Mouse (Mus musculus) stomach, embryonic 16.5 days (tissue): ENCODE measurements at regions not wholly inside any gene's neighbourhood (a gene's known extent, or its start where the extent isn't known, plus 50 kb on each side); places are given as distances from the start of the nearest gene placed in this dataset.
"Not testable (repeated sequence)": the region's sequence is repeated elsewhere in the genome, so short reads cannot be mapped to it uniquely, and the experiment has no call there.

Source experiments
- ATAC-seq: fragments of 200-750 bp; cut with Nextera tagmentation; 2 replicates; pipeline ENCODE4 v1.8.0; 2017; ENCODE audit warnings: moderate number of reproducible peaks, moderate TSS enrichment; ENCODE audit not compliant: insufficient read depth, low FRiP score
- H3K27ac ChIP-seq: fragments of 300-500 bp; sonication (generic); 2 replicates; pipeline ENCODE4 v1.5.1; 2014; ENCODE audit warnings: low read length
- H3K27me3 ChIP-seq: fragments of 300-500 bp; sonication (generic); 2 replicates; pipeline ENCODE4 v1.6.1; 2014; ENCODE audit warnings: low read length, control low read depth, mixed read lengths; ENCODE audit not compliant: control insufficient read depth, insufficient read depth
- H3K36me3 ChIP-seq: fragments of 300-500 bp; sonication (generic); 2 replicates; pipeline ENCODE4 v1.6.1; 2014; ENCODE audit warnings: low read length; ENCODE audit not compliant: control insufficient read depth, insufficient read depth
- H3K4me1 ChIP-seq: fragments of 300-500 bp; sonication (generic); 2 replicates; pipeline ENCODE4 v1.6.1; 2014; ENCODE audit warnings: low read length, control low read depth, mixed read lengths; ENCODE audit not compliant: control insufficient read depth, insufficient read depth
- H3K4me2 ChIP-seq: fragments of 300-500 bp; sonication (generic); 2 replicates; pipeline ENCODE4 v1.6.1; 2014; ENCODE audit warnings: low read depth, low read length, mixed read lengths
- H3K4me3 ChIP-seq: fragments of 300-500 bp; sonication (generic); replicated peaks from 2 replicates; pipeline ENCODE4 v1.5.1; 2014; ENCODE audit warnings: mild to moderate bottlenecking, low read length
- H3K9ac ChIP-seq: fragments of 300-500 bp; sonication (generic); 2 replicates; pipeline ENCODE4 v1.6.1; 2014; ENCODE audit warnings: low read length
- H3K9me3 ChIP-seq: fragments of 300-500 bp; sonication (generic); replicated peaks from 2 replicates; pipeline ENCODE4 v1.6.1; 2016; ENCODE audit warnings: low read length, control low read depth; ENCODE audit not compliant: control insufficient read depth
- WGBS: fragments of 180-500 bp; shearing (Covaris S2); extraction: QIAGEN DNeasy Blood & Tissue Kit; methylation state at CpG from one replicate; pipeline ENCODE4 v1.1.7; 2014; 5-methylcytosine and 5-hydroxymethylcytosine counted together

DNA sequence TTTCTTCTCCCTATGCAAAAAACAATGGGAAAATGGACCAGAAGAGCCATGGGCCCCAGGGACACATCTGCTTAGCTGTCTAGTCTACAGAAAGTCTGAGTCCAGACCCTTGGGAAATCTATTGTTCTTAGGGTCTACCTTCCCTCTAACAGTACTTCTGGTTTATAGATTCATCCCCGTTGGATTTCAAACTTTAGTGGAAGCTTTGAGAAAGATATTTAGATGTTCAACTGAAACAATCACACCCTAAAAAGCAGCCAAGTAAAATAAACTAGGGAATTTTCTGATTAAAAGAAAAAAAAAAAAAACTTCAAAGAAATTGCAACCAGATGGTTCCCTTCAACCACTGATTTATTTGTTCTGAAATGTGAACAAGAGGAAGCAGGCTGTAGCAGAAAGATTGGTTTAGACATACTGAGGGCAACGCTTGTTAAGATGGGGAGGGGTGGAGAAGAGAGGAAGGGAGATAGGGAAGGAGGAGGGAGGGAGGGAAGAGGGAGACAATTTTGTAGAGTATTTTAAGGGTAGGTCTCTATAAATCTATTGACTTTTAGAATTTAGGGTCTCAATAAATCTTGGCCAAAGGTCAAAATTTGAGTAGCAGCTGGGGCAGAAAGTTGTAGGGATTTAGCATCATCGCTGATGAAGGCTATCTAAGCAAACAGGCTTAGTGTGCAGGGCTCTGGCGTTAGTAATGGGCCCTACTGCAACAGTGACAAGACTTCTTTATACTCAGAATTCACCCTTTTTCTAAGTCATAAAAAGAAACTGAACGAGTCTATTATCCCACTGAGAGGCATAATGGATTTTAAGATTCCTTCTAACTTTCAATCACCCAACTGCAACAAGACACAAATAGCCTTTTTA is 132.3 kb upstream of the Supt20 start:
- no peaks in the 10 kb centered on the region for H3K9me3 ChIP-seq
- ATAC-seq: no peak
- H3K9ac ChIP-seq: no peak overlapping the region
- H3K36me3 ChIP-seq: no peaks in the 10 kb centered on the region
- H3K27me3 ChIP-seq: no peaks in the 10 kb centered on the region
- no peak overlapping the region for H3K4me3 ChIP-seq
- WGBS: 37% methylated on average over 5 of the region's 5 CpGs
- no peak overlapping the region for H3K4me2 ChIP-seq
- H3K4me1 ChIP-seq: no peaks in the 10 kb centered on the region
- H3K27ac ChIP-seq: no peak overlapping the region; the same call in 1 of the 2 replicates

DNA sequence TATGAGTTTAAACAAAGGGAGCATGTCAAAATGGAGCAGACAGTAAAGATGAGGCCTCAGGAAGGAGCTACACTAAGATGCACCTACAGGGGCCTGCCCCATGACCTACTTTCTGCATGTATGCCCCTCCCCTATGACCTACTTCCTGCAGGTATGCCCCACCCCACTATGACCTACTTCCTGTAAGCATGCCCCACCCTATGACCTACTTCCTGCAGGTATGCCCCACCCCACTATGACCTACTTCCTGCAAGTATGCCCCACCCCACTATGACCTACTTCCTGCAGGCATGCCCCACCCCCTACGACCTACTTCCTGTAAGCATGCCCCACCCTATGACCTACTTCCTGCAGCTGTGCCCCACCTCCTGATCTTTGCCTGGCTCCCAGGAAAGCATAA is 125.3 kb upstream of the Supt20 start:
- H3K4me1 ChIP-seq: no peaks in the 10 kb centered on the region
- no peak overlapping the region for H3K4me2 ChIP-seq
- no peak overlapping the region for H3K27ac ChIP-seq
- 88% methylated on average over 1 of the region's 1 CpGs for WGBS
- no peaks in the 10 kb centered on the region for H3K9me3 ChIP-seq
- ATAC-seq: no peak
- H3K4me3 ChIP-seq: no peak overlapping the region
- H3K9ac ChIP-seq: no peak overlapping the region
- H3K27me3 ChIP-seq: no peaks in the 10 kb centered on the region
- no peaks in the 10 kb centered on the region for H3K36me3 ChIP-seq

GRCm38 (mm10) chr3:54568096-54568495 is 124.5 kb upstream of the Supt20 start:
- Histone ChIP-seq H3K36me3 (no peaks in the 10 kb centered on the region), H3K27me3 (no peaks in the 10 kb centered on the region), H3K4me3 (no peak overlapping the region), H3K4me1 (no peaks in the 10 kb centered on the region), H3K9ac (no peak overlapping the region), H3K27ac (no peak overlapping the region), H3K4me2 (no peak overlapping the region), H3K9me3 (no peaks in the 10 kb centered on the region)
- 83% methylated on average over 5 of the region's 5 CpGs for WGBS
- no peak for ATAC-seq

DNA sequence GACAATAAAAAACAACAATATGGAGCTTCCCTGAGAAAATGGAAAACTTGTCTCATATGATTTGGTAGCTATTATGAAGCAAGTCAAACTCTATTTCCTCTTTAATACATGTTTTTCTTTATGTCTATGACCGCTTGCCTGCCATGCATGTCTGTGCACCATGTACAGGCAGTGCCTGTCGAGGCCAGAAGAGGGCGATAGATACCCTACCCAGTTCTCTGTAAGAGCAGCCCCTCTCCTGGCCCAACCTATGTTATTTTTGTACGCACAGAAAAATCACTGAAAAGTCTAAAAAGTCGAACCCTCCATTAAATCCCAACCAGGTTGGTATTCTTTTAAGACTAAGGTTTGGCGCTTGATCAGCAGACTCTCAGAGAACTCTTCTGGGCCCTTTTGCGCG is 122.1 kb upstream of the Supt20 start:
- H3K4me1 ChIP-seq: no peaks in the 10 kb centered on the region
- H3K27ac ChIP-seq: no peak overlapping the region
- H3K4me2 ChIP-seq: no peak overlapping the region
- H3K27me3 ChIP-seq: no peaks in the 10 kb centered on the region
- ATAC-seq: no peak
- H3K4me3 ChIP-seq: no peak overlapping the region
- H3K36me3 ChIP-seq: no peaks in the 10 kb centered on the region
- no peaks in the 10 kb centered on the region for H3K9me3 ChIP-seq
- H3K9ac ChIP-seq: no peak overlapping the region
- 85% methylated on average over 8 of the region's 8 CpGs for WGBS

DNA sequence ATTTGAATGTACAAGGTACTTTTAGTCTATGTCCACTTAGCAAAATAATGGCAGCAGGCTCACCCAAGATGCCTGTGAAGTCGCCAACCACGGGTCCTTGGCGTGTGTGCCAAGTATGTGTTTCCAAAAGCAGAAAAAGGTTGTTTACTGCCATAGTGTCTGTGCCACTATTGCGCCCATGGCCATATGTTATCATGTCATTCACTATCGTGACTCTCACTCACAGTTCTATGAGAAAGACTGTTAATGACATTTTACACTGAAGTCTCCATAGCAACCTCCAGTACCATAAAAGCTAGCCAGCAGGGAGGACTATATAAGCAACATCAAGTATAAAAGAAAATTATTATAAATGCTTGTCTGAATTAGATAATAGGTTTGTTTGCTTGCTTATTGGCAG is 114.8 kb upstream of the Supt20 start:
- ATAC-seq: no peak
- Histone ChIP-seq H3K27me3 (no peaks in the 10 kb centered on the region), H3K27ac (no peak overlapping the region), H3K4me3 (no peak overlapping the region), H3K4me2 (no peak overlapping the region), H3K4me1 (no peaks in the 10 kb centered on the region), H3K9me3 (no peaks in the 10 kb centered on the region), H3K9ac (no peak overlapping the region), H3K36me3 (no peaks in the 10 kb centered on the region)
- WGBS: 92% methylated on average over 5 of the region's 5 CpGs

- no peak overlapping the region for H3K4me3 ChIP-seq
- no peak overlapping the region for H3K9ac ChIP-seq
- H3K4me2 ChIP-seq: no peak overlapping the region
- H3K9me3 ChIP-seq: no peaks in the 10 kb centered on the region
- ATAC-seq: no peak
- no peak overlapping the region for H3K27ac ChIP-seq
- H3K36me3 ChIP-seq: no peaks in the 10 kb centered on the region
- H3K4me1 ChIP-seq: no peaks in the 10 kb centered on the region
- WGBS: 92% methylated on average over 2 of the region's 2 CpGs
- no peaks in the 10 kb centered on the region for H3K27me3 ChIP-seq
Observed at GRCm38 (mm10) chr3:54579425-54579824, 113.2 kb upstream of the Supt20 start.

DNA sequence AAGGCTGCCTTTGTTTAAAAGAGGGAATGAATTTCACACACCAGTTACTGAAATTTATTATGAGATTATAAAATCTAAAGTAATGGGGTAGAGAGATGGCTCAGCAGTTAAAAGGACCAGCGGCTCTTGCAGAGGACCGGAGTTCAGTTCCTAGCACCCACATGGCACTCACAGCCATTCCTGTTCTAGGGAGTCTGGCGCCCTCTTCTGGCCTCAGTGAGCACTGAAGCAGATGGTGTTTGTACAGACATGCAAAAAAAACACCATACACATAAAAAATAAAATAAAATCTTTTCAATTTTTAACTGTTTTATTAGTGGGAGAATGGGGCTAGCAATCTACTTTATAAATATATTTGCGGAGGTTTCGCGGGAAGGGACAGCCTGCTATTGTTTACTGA is 112.3 kb upstream of the Supt20 start:
- H3K27me3 ChIP-seq: no peaks in the 10 kb centered on the region
- no peaks in the 10 kb centered on the region for H3K4me1 ChIP-seq
- H3K4me3 ChIP-seq: no peak overlapping the region
- no peak overlapping the region for H3K9ac ChIP-seq
- WGBS: 91% methylated on average over 6 of the region's 6 CpGs
- no peak for ATAC-seq
- H3K36me3 ChIP-seq: no peaks in the 10 kb centered on the region
- H3K9me3 ChIP-seq: no peaks in the 10 kb centered on the region
- no peak overlapping the region for H3K4me2 ChIP-seq
- no peak overlapping the region for H3K27ac ChIP-seq

GRCm38 (mm10) chr3:54585781-54586180 is 106.8 kb upstream of the Supt20 start:
- H3K4me2 ChIP-seq, H3K27ac ChIP-seq, H3K9ac ChIP-seq, H3K27me3 ChIP-seq, H3K9me3 ChIP-seq, H3K4me3 ChIP-seq, H3K36me3 ChIP-seq, H3K4me1 ChIP-seq, ATAC-seq: not testable (repeated sequence)
- 85% methylated on average over 9 of the region's 10 CpGs for WGBS

DNA sequence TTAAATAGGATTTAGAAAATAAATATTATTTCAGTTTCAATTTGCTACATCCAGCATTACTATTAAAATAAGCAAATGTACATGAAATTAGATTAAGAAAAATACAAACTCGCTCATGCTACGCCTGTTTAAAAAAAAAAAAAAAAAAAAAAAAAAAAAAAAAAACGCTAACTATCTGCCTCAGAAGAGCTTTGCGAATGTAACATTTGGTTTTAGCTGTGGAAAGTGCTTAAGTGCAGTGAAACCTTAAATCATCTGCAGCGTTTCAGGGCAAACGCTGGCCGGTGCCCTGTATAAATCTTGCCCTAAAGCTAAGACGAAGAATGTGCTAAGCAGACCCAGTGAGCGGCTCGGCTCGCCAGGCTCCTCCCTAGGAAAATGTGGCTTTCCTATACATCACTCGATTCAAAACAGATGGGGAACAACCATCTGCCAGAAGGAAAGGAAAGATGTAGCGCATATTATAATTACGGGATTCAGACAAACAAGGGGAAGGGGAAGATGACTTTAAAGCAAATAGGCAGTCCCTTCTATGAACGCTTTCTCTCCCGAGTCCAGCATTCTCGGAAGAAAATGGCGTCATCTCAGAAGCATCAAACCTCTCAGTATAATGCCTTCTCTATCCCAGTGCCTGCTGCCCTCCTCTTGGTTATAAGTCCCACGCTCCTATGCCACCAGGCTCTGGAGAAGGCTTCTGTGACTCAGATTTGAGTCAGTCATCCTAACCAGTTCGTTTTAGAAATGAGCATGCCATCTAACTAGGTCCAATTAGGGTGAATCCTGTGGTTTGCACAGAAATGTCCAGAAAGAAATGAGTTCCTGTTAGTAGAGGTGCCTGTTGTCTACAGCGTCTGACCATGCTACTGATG is 105.2 kb upstream of the Supt20 start:
- H3K27me3 ChIP-seq: no peaks in the 10 kb centered on the region
- no peaks in the 10 kb centered on the region for H3K4me1 ChIP-seq
- peak overlapping the region; percentile 45 for H3K4me2 ChIP-seq
- H3K36me3 ChIP-seq: no peaks in the 10 kb centered on the region
- 48% methylated on average over 21 of the region's 21 CpGs for WGBS
- no peaks in the 10 kb centered on the region for H3K9me3 ChIP-seq
- no peak overlapping the region for H3K9ac ChIP-seq
- H3K27ac ChIP-seq: no peak overlapping the region
- no peak for ATAC-seq
- H3K4me3 ChIP-seq: peak overlapping the region; percentile 11
